Mouse (Mus musculus): ENCODE results near the gene Cnpy1.

Cnpy1 gene

DNA sequence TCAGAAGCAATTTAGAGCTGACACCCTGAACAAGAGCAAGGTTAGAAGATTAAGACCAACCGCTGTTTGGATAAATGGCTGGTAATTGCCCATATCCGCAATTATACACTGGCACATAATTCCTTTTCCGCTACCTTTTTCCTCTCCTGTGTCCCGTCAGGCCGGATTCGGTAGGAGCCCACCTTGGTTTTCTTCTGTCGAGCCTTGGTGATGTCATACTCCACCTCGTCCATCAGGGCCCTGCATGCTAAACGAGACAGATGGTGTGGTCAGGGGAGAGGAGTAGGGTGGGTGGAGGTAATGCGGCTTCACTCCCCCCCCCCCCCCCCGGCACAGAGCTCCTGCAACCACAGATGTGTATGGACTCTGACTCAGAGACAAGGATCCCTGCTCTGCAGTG, at the start of gene Cnpy1:
Gene Cnpy1, minus strand, starts transcription at position 233 of the 400 bp plus-strand sequence.
- WGBS: 75% methylated on average over 11 of the region's 11 CpGs

DNA sequence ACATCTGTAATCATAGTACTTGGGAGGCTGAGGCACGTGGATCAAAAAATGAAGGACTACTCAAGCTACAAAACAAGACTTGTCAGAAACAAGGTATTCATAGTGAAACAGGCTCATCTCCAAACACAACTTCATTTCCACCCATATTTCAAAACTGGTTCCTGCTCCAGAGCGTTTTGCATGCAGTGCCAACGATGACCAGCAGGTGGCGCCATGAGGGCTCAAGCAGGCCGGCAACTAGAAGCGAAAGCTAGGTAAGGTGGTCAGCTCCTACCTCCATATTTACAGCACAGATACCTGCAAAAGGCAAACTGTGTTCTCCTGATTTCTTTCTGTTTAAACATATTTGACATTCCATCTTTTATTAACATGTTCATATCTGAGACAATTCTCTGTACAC, 48.4 kb upstream of the Cnpy1 start:
- 6% methylated on average over 6 of the region's 6 CpGs for WGBS

DNA sequence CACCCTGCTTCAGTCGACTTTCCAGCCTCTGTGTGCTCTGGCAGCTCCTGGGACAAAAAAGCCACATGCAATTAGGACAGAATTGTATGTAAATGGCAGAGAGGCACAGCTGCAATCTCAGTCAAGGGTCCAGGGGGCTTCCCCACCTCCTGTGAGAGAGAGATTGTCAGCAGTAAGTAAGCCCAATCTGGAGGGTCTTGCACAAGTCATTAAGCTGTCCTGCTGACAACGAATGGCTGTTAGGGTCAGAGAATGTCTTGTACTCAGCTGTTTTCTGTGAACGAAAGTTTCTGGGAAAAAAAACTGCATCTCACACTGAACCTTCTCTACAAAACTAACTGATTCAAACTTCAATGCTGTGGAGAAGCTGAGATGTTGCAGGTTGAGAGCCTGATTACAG, 46.7 kb upstream of the Cnpy1 start:
- 70% methylated on average over 3 of the region's 3 CpGs for WGBS

DNA sequence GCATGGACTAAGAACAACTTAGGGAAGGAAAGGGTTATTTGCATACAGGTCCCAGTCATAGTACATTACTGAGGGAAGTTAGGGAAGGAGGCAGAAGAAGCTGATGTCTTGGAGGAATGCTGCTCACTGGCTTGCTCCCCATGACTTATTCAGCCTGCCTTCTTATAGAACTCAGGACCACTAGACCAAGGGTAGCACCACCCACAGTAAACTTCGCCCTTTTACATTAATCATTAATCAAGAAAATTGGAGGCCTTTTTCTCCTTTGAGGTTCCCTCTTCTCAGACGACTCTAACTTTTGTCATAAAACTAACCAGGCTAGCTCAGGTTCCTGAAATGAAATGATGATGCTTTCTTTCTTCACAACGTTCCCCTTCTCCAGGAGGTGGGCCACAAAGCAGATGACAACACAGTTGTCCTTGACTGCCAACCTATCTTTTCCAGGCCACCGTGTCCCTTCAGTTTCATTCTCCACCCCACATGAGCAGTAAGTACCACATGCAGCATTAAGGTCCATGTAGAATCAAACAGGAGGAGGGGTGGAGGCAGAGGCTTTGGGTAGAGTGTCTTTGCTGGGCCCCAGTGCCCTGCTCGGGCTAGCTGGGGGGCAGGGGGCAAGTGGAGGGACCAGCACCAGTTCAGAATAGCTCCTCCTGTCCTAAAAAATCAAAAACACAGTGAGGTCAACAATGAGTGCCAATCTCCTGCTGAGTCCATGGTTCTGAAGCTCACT, 45.7 kb upstream of the Cnpy1 start:
- 88% methylated on average over 5 of the region's 5 CpGs for WGBS

DNA sequence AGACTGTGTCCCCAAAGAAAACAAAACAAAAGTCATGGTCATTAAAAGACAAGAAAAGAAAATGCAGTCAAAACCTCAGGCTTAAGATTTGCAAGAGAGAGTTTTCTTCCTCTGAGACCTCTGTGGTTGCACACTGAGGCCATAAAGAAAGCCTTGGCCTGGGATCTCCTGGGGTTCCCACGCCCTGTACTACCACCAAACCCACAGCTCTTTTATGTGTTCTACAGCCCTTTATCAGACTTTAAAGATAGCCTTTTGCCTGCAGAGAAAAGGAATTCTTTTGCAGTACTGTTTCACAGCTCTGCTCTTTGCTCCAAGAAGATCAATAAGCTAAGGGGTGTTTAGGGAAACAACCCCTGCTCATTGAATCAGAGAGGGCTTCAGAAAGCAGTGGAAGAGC, 45.0 kb upstream of the Cnpy1 start:
- 88% methylated on average over 1 of the region's 1 CpGs for WGBS

DNA sequence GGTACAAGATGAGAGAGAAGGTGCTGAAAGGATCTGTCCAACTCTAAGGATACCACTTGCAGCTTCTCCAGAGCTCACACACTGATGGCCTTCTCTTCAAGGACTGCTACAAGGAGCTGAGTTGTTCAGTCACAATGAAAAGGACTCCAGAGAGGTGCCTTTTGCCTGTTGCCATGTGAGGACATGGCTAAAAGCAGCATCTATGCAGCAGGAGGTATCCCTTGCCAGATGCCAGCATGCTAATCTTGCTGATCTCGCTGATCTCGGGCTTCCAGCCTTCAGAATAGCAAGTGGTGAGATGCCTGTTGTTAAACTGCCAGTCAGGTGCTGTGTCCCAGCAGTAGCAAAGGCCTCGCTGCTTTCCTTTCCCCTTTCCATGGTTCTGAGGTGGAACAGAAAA, 43.5 kb upstream of the Cnpy1 start:
- 66% methylated on average over 3 of the region's 3 CpGs for WGBS

DNA sequence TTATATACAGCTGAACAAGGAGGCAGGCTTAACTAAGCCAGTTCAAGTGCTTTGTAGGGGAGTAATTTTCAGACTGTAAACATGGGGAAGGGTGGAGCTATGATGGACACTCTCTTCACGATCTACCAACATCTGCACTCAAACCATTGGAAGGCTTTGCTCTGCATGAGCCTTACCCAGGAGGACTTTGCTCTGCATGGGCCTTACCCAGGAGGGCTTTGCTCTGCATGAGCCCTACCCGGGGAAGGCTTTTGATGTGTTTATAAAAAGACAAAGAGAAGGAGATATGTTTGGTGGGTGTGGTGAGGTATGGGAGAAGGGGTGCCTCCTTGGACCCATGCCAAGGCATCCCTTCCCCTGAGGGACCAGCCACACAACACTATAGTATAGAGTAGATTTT, 31.7 kb upstream of the Cnpy1 start:
- WGBS: 67% methylated on average over 2 of the region's 2 CpGs

DNA sequence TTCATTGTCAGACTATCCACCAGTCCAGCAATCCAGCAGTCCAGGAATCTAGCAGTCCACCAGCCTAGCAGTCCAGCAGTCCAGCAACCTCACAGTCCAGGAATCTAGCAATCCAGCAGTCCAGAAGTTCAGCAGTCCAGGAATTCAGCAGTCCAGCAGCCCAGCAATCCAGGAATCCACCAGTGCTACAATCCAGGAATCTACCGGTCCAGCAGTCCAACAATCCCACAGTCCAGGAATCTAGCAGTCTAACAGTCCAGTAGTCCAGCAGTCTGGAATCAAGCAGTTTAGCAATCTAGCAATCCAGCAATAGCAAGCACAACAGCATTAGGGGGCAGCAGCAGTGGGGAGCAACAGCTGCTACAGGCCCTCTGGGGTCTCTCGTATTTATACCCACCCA, 27.2 kb upstream of the Cnpy1 start:
- WGBS: 72% methylated on average over 2 of the region's 2 CpGs

DNA sequence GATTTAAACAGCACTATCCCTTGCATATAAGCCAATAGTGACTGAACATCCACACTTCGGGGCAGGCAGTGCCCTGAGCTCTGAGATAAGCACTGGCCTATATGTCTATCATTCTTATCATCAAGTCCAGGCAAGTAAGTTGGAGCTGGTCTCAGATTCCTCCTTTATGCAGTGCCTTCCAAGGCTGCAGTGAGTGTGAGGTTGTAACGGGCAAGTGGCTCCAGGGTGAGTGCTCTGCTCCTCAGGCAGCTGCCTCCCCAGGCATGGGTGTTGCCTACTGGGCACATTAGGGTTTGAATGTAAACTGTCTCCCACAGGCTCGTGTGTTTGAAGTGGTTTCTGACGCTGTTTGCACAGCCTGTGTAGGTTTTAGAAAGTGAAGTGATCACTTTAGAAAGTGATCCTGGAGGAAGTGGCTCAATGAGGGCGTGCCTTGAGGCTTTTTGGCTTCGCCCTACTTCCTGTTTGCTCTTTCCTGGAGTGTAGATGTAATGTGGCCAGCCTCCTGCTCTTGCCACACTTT, 23.9 kb upstream of the Cnpy1 start:
- 68% methylated on average over 6 of the region's 6 CpGs for WGBS

DNA sequence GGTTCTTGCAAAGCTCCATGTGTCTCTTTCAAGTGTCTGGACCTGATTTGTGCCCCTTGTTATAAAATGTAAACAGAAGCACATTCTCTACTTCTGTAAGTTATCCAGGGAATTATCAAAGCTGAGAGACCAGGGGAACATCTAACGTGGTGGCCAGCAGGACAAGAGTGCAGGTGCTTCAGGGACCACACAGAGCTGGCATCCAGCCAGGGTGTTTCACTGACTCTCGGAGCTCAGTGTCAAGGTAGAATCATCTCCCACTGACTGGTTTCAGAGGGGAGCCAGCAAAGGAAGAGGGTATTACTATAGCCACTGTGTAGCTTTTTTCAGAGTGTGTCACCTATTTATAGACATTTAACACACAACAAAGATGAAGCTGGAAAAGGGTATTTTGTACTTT, 22.0 kb upstream of the Cnpy1 start:
- WGBS: 47% methylated on average over 2 of the region's 2 CpGs

DNA sequence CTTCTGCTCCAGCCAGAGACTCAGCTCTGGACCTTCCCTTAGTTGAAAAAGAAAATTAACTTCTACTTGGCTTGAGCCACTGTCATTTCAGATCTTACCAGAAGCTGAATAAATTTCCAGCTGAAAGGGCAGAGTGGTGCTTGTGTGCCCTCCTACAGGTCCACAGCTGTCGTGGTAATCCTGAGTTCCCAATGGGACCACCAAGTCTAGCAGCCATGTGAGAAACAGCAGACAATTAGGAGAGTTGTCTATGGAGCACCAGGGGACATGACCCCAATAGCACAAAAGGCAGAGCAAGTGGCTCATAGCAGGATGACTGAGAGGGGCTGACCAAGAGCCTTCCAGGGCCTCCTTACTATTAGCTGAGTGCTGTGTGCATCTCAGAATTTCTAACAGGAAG, 18.2 kb upstream of the Cnpy1 start:
- WGBS: 60% methylated on average over 1 of the region's 1 CpGs

DNA sequence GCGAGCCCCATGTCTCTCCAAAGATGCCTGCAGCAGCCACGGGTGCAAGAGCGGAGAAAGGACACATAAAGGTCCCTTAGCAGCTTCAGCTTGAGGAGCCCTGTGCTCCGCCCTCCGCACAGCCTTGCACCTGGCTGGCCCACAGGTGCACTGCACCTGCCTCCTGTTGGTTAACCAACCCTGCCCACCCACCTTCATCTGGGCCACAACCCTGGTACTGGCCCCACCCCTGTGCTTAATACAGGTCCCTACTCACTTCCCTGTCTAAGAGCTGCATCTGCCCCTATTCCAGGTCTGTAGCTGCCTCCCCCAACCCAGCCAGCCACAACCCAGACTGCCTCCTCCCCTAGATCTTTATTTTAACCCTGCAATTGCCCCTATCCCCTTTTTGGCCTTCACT, 16.5 kb upstream of the Cnpy1 start:
- 92% methylated on average over 5 of the region's 5 CpGs for WGBS

DNA sequence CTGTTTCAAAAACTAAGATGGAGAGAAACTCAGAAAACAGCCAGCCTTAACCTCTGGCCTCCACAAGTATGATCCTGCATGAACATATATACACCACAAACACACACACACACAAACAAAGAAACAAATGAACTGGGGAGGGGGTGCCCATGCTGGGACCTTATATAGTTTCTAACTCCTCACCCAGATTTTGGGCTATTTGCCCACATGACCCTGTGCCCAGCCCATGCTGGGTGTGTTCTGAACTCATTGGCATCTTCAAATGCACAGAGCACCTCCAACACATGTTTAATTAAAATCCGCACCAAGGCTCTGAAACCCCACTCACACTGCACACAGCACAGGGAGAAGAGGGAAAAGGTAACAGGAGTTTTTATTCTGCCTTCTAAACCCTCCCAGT, 14.3 kb upstream of the Cnpy1 start:
- WGBS: 93% methylated on average over 1 of the region's 1 CpGs

DNA sequence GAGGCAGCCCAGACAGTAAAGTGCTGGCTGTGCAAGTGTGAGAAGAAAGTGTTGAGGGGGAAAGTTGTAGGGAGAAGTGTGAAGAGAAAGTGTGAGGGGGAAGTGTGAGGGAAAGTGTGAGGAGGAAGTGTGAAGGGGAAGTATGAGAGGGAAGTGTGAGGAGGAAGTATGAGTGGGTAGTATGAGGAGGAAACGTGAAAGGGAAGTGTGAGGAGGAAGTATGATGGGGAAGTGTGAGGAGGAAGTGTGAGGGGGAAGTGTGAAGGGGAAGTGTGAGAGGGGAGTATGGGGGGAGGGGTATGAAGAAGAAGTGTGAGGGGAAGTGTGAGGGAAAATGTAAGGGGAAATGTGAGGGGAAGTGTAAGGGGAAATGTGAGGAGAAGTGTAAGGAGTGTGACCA, 13.8 kb upstream of the Cnpy1 start:
- 48% methylated on average over 1 of the region's 1 CpGs for WGBS

DNA sequence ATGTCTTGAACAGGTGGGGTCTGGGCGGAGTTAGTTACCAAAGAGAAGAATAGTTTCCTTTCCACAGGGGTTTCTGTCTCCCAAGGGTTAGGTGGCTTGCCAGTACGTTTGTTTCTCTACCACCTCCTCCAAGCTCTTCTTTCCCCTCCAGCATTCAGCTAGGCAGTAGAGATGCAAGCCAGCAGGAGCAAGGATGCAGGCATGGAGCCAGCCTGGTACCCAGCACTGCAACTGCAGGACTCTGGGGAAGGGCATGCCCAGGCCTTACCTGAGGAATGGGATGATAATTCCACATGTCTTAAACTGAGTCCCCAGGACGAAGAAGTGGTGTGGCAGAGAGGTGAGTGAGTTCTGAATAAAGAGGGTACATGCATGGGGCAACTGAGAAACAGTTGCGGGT, 12.2 kb upstream of the Cnpy1 start:
- WGBS: 82% methylated on average over 4 of the region's 4 CpGs

DNA sequence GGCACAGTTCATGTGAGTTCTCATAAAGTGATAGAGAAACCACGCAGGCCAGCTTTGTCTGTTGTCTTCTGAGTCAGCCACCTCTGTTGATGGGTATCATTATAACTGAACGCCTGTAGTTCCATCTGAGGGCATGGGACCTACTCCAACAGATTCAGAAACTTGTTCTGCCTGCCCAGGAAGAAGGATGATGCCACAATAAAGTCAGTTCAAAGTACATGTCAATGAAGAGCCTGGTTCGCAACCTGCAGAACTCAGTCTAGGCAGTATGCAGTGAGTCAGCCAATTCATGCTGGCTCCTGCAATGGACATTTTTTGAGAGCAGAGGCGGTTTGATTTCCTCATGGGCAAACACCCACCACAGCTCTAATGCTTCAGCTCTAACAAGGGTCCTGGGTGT, 7.4 kb upstream of the Cnpy1 start:
- 76% methylated on average over 4 of the region's 4 CpGs for WGBS

DNA sequence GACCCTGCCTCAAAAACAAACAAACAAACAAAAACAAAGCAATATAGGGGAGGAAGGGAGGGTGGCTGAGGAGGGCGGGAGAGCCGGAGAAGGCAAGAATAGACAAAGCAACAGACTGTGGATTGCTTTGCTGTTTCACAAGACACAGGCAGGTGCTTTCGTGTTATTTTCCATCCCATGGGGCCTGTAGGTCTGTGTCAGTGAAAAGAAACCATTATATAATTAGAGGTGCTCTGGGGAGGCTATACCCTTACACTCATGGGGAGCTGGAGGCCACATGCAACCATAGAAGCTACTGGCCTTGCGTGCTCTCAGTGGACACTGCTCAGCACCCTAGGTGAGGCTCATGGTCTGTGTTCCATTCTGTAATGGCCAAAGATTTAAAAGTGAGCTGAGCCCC, 6.7 kb upstream of the Cnpy1 start:
- WGBS: 86% methylated on average over 4 of the region's 4 CpGs

DNA sequence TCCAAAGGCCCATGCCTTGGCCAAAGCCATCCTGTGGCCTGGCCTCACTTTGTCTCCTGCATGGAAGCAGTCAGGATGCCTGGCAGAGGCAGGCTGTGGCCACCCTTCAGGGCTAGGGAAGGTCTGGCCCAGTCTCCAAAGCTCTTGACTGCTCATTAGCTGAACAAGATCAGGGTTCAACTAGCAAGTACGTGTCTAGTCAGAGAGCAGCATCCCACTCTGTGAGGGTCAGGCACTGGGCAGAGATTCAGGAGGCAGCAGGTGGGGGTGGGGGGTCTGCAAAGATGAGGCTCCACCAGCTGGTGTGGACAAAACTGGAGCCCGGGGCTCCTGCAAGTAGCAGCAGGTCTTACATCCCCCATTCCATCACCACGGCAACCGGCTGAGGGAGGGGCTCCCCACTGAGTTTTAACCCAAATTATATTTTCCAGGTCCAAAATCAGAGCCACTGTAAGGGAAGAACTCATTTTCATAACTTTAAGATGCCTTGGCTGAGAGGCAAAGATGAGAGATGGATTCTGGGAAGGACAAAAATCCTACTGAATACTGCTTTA, 5.7 kb upstream of the Cnpy1 start:
- 40% methylated on average over 4 of the region's 4 CpGs for WGBS

DNA sequence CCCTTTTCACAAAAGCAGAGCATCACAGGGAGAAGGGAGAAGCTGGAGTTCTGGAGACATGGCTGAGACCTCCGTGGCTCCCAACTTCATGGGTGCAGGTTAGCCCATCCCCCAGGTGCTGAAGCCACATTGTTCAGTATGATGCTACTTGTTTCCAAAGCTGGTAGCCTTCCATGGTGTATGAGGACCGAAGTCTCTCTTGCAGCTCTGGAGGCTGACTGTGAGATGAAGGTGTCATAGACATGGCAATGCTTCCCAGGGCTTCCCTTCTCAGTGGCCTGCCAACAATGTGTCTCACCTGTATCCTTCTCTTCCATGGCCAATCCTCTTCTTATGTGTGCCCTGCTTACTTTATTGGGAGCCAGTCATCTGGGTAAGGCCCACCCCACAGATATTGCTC, 4.9 kb upstream of the Cnpy1 start:
- WGBS: 88% methylated on average over 2 of the region's 2 CpGs

DNA sequence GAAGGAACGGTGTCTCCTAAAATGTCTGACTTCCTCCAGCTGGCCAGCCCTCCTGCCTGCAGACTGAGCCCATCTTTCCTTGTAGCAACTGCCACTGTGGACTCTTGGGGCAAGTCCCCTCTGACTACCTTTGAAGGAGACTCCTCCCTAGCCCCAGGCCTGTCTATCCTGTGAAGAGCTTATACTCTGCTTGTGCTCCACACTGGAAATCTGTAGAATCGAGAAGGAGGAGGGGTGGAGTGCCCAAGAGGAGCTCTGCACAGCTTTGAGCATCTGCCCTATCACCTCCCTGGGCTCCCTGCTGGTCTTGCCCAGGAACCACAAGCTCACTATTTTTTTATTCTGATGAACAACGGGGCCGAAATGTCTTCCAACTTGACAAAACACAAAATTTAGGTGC, 485 bp downstream of the Cnpy1 start:
- 76% methylated on average over 4 of the region's 4 CpGs for WGBS

DNA sequence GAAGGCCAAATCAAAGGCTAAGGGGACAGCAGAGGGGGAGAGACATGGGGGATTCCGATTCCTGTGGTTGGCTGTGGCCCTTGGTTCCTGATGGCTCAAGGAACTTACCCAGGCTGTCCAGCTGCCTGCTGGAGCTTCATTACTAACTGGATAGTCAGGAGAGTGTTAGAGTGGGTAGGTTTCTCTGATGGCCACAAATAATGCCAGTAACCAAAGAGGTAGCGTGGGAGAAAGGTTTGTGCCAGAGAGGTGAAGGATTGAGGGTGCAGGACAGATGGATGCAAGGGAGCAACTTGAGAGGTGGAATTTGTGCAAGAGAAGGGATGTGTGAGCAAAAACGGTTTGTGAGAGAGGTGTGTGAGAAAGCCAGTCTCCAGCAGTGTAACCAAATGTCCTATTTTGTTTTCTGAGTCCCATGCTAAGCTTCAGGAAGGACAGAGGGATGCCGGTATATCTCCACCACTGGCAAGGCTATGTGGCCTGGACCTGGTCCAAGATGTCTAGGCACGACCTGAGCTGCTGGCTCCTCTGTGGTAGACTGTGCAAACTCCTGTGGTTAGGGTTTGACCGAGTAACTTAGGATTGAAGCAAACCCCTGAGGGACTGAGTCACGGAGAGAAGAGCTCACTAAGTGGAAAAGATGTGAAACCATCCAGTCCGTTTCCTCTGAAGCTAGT, 2.0 kb downstream of the Cnpy1 start:
- 78% methylated on average over 8 of the region's 8 CpGs for WGBS

DNA sequence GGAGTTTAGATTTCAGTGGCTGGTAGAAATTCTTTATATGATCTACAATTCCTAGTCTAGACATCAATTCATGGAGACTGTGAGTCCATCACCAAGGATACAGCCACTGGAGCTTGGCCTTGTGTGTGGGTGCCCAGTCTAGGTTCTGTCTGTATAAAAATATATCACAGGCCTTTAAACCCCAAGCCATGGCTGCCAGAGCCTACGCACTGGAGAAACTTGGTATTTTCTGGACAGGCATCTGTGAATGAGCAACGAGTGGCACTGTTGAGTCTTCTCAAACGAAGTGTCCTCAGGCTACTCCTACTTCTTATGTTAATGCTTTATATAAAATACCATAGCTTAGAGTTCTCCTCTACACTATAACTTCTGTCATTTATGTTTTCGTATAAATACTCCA, 4.2 kb downstream of the Cnpy1 start:
- WGBS: 73% methylated on average over 4 of the region's 4 CpGs

DNA sequence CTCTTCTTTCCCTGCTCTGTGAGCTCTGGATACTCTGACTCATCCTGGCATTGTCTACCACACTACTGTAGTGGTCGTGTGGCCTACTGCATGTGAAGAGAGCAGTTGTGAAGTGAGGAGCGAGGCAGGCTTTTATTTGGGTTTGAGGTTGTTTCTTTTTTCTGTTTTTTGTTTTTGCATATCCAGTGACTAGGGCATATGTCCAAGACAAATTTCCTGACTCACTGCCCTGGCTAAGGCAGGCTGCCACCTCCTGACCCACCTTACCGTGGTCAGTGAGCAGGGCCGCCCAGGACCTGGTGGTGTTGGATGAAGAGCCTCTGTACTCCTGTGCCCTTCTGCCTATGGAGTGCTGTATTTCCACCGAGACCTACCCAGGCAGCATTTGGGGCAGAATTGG, 5.8 kb downstream of the Cnpy1 start:
- WGBS: 72% methylated on average over 5 of the region's 5 CpGs
